Mouse (Mus musculus) heart, embryonic 13.5 days (tissue): Measurements from ENCODE around the gene Ryr2. TPM values are rescaled to one million over a fixed set of nuclear protein-coding genes. Genes with fewer than 3 reads are reported as not detected.
"Not testable (repeated sequence)": the region's sequence is repeated elsewhere in the genome, so short reads cannot be mapped to it uniquely, and the experiment has no call there.

Source experiments
- ATAC-seq: fragments of 200-750 bp; cut with Nextera tagmentation; 2 replicates; pipeline ENCODE4 v1.8.0; 2017; ENCODE audit warnings: moderate TSS enrichment; ENCODE audit not compliant: insufficient number of reproducible peaks, low FRiP score, low TSS enrichment; ENCODE audit errors: extremely low read depth
- H3K27ac ChIP-seq: fragments of 300-500 bp; sonication (generic); replicated peaks from 2 replicates; pipeline ENCODE4 v1.5.1; 2015; ENCODE audit warnings: moderate library complexity, mild to moderate bottlenecking, inconsistent platforms
- H3K27me3 ChIP-seq: fragments of 300-500 bp; sonication (generic); replicated peaks from 2 replicates; pipeline ENCODE4 v1.6.1; 2015; ENCODE audit warnings: mild to moderate bottlenecking, inconsistent platforms
- H3K36me3 ChIP-seq: fragments of 300-500 bp; sonication (generic); 2 replicates; pipeline ENCODE4 v1.6.1; 2015; ENCODE audit warnings: mild to moderate bottlenecking, inconsistent platforms
- H3K4me1 ChIP-seq: fragments of 300-500 bp; sonication (generic); 2 replicates; pipeline ENCODE4 v1.6.1; 2015; ENCODE audit warnings: inconsistent platforms
- H3K4me2 ChIP-seq: fragments of 300-500 bp; sonication (generic); 2 replicates; pipeline ENCODE4 v1.6.1; 2015; ENCODE audit warnings: inconsistent platforms, mild to moderate bottlenecking, moderate library complexity
- H3K4me3 ChIP-seq: fragments of 300-500 bp; sonication (generic); 2 replicates; pipeline ENCODE4 v1.5.1; 2015; ENCODE audit warnings: moderate library complexity, mild to moderate bottlenecking, inconsistent platforms
- H3K9ac ChIP-seq: fragments of 300-500 bp; sonication (generic); 2 replicates; pipeline ENCODE4 v1.6.1; 2015; ENCODE audit warnings: inconsistent platforms, mild to moderate bottlenecking, moderate library complexity
- H3K9me3 ChIP-seq: fragments of 300-500 bp; sonication (generic); 2 replicates; pipeline ENCODE4 v1.6.1; 2016; ENCODE audit warnings: inconsistent platforms
- WGBS: fragments of 180-500 bp; shearing (Covaris S2); methylation state at CpG from one replicate; pipeline ENCODE4 v1.1.7; 2015; ENCODE audit warnings: mixed read lengths; 5-methylcytosine and 5-hydroxymethylcytosine counted together
- polyA plus RNA-seq: library from polyadenylated mRNA; unstranded; fragments of >200 nt; fragmentation: Nextera tagmentation; extraction: Ambion mirVana; gene quantifications from 2 replicates; pipeline ENCODE4 v1.2.1, GENCODE M21; 2015

Gene Ryr2
- polyA plus RNA-seq, 1 experiment from 2014 or later = 20.9 TPM

GRCm38 (mm10) chr13:11624513-11624912 is 482.2 kb downstream of the Ryr2 start:
- Histone ChIP-seq H3K4me2 (no peak overlapping the region), H3K27me3 (no peaks in the 10 kb centered on the region), H3K9me3 (no peaks in the 10 kb centered on the region), H3K9ac (no peak overlapping the region), H3K36me3 (peaks cover 29% of the 10 kb centered on the region), H3K4me1 (no peaks in the 10 kb centered on the region), H3K27ac (no peak overlapping the region), H3K4me3 (no peak overlapping the region)
- no peak for ATAC-seq
- WGBS = 76% methylated on average over 7 of the region's 7 CpGs

DNA sequence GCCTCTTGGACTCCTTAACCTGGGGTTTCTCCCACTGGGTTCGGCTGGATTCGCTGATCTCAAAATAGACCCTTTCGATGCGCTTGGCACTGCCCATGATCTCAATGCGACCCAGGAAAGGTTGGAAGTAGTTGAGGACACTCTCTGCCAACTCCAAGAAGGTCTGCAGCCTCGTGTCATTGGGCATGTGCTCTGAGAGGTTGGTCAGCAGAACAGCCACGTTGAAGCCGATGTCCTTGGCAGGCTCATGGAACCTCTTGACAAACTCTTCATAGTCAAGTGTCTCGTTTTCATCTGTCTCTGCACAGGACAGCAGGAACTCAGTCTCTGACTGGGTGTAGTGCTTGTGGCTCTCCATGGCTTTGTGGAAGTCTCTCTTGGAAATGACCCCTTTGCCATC is 511.3 kb downstream of the Ryr2 start:
- Histone ChIP-seq H3K4me1 (no peaks in the 10 kb centered on the region), H3K4me3 (no peak overlapping the region), H3K27me3 (no peaks in the 10 kb centered on the region), H3K27ac (no peak overlapping the region), H3K4me2 (no peak overlapping the region), H3K9me3 (no peaks in the 10 kb centered on the region), H3K9ac (no peak overlapping the region), H3K36me3 (peaks cover 76% of the 10 kb centered on the region)
- WGBS = 77% methylated on average over 9 of the region's 9 CpGs
- no peak for ATAC-seq

GRCm38 (mm10) chr13:11585283-11585682 is 521.5 kb downstream of the Ryr2 start:
- no peak for ATAC-seq
- Histone ChIP-seq H3K27me3 (no peaks in the 10 kb centered on the region), H3K4me1 (peaks cover 7% of the 10 kb centered on the region; the same call in 1 of the 2 replicates), H3K4me2 (no peak overlapping the region), H3K9ac (no peak overlapping the region), H3K4me3 (no peak overlapping the region), H3K9me3 (no peaks in the 10 kb centered on the region), H3K36me3 (peaks cover 64% of the 10 kb centered on the region), H3K27ac (0 out of 2 replicates have a peak overlapping the region, but pooled peaks have one; percentile 6)
- 34% methylated on average over 7 of the region's 7 CpGs for WGBS

DNA sequence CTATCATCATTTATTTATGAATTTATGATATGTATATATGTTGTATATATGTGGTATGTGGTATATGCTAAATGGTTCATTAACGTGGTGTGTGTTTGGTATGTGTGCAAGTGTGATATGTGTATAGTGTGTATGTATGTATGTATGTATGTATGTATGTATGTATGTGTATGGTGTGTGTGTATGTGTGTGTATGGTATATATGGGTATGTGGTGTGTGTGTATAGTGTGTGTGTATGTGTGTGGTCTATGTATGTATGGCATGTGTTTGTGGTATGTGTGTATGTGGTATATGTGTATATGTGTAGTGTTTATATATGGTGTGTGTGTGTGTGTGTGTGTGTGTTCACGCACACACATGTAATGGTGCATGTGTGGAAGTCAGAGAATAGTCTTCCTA is 534.2 kb downstream of the Ryr2 start:
- WGBS = 91% methylated on average over 1 of the region's 2 CpGs

GRCm38 (mm10) chr13:11567376-11567775 is 539.4 kb downstream of the Ryr2 start:
- Histone ChIP-seq H3K4me1 (0 out of 2 replicates have a peak, but pooled peaks cover 4% of the 10 kb centered on the region), H3K4me3 (no peak overlapping the region), H3K9ac (no peak overlapping the region), H3K9me3 (no peaks in the 10 kb centered on the region), H3K27me3 (no peaks in the 10 kb centered on the region), H3K36me3 (peaks cover 70% of the 10 kb centered on the region), H3K4me2 (no peak overlapping the region), H3K27ac (no peak overlapping the region)
- no peak for ATAC-seq

More for the DNA sequence above, 534.2 kb downstream of the Ryr2 start:
- Histone ChIP-seq H3K27me3 (no peaks in the 10 kb centered on the region), H3K4me1 (0 out of 2 replicates have a peak, but pooled peaks cover 4% of the 10 kb centered on the region), H3K4me2 (no peak overlapping the region), H3K9ac (no peak overlapping the region), H3K4me3 (no peak overlapping the region), H3K36me3 (peaks cover 80% of the 10 kb centered on the region), H3K27ac (no peak overlapping the region), H3K9me3 (no peaks in the 10 kb centered on the region)
- ATAC-seq = no peak

- ATAC-seq = no peak
- no peak overlapping the region for H3K4me3 ChIP-seq
- peaks cover 67% of the 10 kb centered on the region for H3K36me3 ChIP-seq
- no peaks in the 10 kb centered on the region for H3K9me3 ChIP-seq
- no peak overlapping the region for H3K4me2 ChIP-seq
- WGBS = 70% methylated on average over 9 of the region's 9 CpGs
- H3K27me3 ChIP-seq = no peaks in the 10 kb centered on the region
- H3K4me1 ChIP-seq = no peaks in the 10 kb centered on the region
- no peak overlapping the region for H3K9ac ChIP-seq
- no peak overlapping the region for H3K27ac ChIP-seq
Observed at GRCm38 (mm10) chr13:11566486-11566885, 540.3 kb downstream of the Ryr2 start.

DNA sequence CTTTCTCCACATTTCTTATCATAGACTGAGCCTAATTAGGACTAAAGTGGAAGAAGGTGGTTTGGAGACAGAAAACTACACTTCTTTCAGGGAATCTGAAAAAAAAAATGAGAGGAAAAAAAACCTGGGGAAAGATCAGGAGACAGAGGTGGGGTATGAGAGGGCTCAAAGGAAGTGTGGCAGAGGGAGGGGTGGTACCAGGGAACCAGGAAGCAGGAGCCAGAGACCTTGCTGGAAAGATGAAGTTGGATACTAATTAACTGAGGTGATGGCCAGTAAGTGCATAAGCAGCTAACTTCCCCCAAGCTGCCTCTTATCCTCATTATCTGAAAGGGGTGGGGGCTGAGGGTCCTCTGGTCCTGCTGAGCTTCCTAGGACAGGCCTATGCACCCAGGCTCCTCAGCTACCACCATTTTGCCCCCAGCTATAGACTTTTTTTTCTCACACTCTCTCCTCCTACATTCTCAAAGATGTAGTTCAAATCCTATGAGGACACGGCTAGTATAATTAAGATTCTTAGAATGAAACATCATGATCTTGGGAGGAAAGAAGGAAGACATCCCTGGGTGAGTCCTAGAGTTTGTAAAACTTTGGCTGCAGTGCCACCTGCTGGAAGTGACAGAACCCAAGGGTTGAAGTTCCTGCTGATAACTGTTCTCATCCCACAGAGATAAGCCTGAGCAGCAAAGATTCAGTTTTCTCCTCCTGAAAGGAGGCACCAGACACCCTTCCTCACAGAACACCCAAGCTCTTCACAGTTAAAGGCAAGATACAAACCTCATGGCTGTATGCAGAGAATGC is 543.3 kb downstream of the Ryr2 start:
- Histone ChIP-seq H3K36me3 (peaks cover 59% of the 10 kb centered on the region), H3K27ac (no peak overlapping the region), H3K4me3 (no peak overlapping the region), H3K4me2 (no peak overlapping the region), H3K9ac (no peak overlapping the region), H3K27me3 (no peaks in the 10 kb centered on the region), H3K4me1 (no peaks in the 10 kb centered on the region), H3K9me3 (no peaks in the 10 kb centered on the region)
- ATAC-seq = no peak
- 41% methylated on average over 1 of the region's 1 CpGs for WGBS

DNA sequence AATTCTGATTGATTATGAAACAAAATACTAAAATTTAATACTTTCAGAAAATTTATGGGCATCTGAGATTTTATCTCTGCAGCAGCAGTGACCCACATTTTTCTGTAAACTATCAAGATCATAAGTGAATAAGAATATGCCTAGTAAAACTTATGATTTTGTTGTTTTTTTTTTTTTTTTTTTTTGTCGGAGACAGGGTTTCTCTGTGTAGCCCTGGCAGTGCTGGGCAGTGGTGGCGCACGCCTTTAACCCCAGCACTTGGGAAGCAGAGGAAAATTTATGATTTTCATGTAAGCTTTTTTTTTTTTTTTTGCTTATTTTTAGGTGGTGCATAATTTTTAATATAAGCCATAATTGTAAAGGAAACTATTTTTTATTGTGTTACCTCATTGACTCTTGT is 557.1 kb downstream of the Ryr2 start:
- Histone ChIP-seq H3K27ac (no peak overlapping the region), H3K9ac (no peak overlapping the region), H3K9me3 (no peaks in the 10 kb centered on the region), H3K27me3 (no peaks in the 10 kb centered on the region), H3K4me3 (no peak overlapping the region), H3K4me2 (peak overlapping the region; percentile 47), H3K4me1 (peaks cover 7% of the 10 kb centered on the region), H3K36me3 (peaks cover 25% of the 10 kb centered on the region)
- 74% methylated on average over 3 of the region's 3 CpGs for WGBS
- ATAC-seq = no peak

DNA sequence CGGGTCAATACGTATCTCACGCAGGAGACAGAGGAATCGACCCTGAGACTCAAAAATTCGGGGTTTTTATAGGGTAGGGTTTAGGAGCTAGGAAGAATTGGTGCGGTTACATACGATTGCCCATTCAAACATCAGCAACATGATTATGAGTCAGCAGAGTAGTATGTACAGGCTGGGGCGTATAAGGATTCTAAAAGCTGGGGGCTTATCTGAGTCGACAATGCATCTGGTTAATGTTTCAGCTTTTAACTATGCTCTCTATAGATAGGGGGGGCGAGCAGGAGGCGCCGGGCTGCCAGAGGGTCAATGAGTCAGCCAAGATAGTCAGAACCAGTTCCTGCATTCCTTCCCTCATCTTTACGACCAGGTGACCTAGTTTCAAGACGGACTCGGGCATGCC is 557.6 kb downstream of the Ryr2 start:
- not testable (repeated sequence) for H3K4me1 ChIP-seq, H3K27me3 ChIP-seq, H3K9me3 ChIP-seq, H3K9ac ChIP-seq, H3K4me3 ChIP-seq
- peak overlapping the region; percentile 47 for H3K4me2 ChIP-seq
- peaks cover 22% of the 10 kb centered on the region for H3K36me3 ChIP-seq
- WGBS = 33% methylated on average over 15 of the region's 15 CpGs
- peak; percentile 46; the same call in 1 of the 2 replicates for ATAC-seq
- peak overlapping the region; percentile 58; the same call in 1 of the 2 replicates for H3K27ac ChIP-seq

DNA sequence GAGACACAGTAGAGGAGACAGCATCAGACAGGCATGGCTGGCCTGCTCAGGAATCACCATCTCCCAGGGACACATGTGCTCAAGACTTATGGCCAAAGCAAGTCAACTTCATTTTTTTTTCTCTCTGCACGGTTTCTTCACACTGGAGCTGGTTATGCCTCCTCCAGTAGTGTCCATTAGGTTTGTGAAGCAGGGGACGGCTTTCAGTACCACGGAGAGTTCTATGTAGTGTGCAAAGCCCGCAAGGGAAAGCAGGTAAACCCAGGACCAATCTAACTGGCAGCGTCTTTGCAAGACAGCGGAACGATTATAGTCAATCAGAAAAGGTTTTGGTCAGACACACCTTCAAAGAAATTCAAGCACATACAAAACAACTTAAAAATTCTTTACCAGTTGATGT is 560.9 kb downstream of the Ryr2 start:
- H3K27ac ChIP-seq = no peak overlapping the region
- no peak overlapping the region for H3K4me2 ChIP-seq
- peaks cover 7% of the 10 kb centered on the region for H3K4me1 ChIP-seq
- no peaks in the 10 kb centered on the region for H3K36me3 ChIP-seq
- H3K4me3 ChIP-seq = no peak overlapping the region
- H3K9ac ChIP-seq = no peak overlapping the region
- no peaks in the 10 kb centered on the region for H3K9me3 ChIP-seq
- ATAC-seq = no peak
- WGBS = 28% methylated on average over 7 of the region's 7 CpGs
- no peaks in the 10 kb centered on the region for H3K27me3 ChIP-seq

DNA sequence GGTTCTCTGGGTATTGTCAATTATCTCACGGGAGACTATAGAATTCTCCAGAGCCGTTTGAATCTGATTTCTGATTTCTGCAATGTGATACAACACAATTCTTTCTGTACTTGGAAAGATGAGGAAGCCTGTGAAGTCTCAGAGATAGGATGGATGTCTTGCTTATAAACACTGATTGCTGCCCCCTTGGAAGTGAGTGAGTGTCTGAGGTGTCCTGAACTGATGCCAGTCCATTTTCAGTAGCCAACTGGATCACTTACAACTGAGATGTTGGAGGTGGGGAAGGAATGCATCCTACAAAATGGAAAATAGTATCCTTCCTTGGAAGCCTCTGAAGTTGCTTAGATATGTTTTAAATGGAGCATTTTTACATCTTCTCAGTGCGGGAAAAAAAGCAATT is 564.2 kb downstream of the Ryr2 start:
- Histone ChIP-seq H3K4me2 (no peak overlapping the region), H3K4me1 (no peaks in the 10 kb centered on the region), H3K9me3 (no peaks in the 10 kb centered on the region), H3K9ac (no peak overlapping the region), H3K36me3 (no peaks in the 10 kb centered on the region), H3K27me3 (no peaks in the 10 kb centered on the region), H3K27ac (no peak overlapping the region), H3K4me3 (no peak overlapping the region)
- ATAC-seq = no peak
- WGBS = 69% methylated on average over 3 of the region's 3 CpGs

GRCm38 (mm10) chr13:11536851-11537250 is 569.9 kb downstream of the Ryr2 start:
- Histone ChIP-seq H3K9me3 (no peaks in the 10 kb centered on the region), H3K27ac (no peak overlapping the region), H3K4me2 (no peak overlapping the region), H3K9ac (no peak overlapping the region), H3K4me3 (no peak overlapping the region), H3K36me3 (no peaks in the 10 kb centered on the region), H3K4me1 (no peaks in the 10 kb centered on the region; the same call in 1 of the 2 replicates), H3K27me3 (no peaks in the 10 kb centered on the region)
- ATAC-seq = no peak
- 55% methylated on average over 1 of the region's 1 CpGs for WGBS
